Mouse (Mus musculus) urinary bladder, adult 18-20 months (tissue): ENCODE results near the gene Akap7.
A peak's percentile ranks its signal among the peaks of the same experiment; 100 is the strongest.

Source experiments
- DNase-seq, 2 experiments: peaks; one replicate each; pipeline ENCODE4 v3.0.0; 2022; ENCODE audit warnings: low spot score in 2 of 2, mixed read lengths in 2 of 2

The Akap7 gene

GRCm38 (mm10) chr10:25257466-25257865, 50.2 kb downstream of the Akap7 start:
- no peak for DNase-seq

GRCm38 (mm10) chr10:25253474-25253873, 54.2 kb downstream of the Akap7 start:
- DNase-seq = no peak

GRCm38 (mm10) chr10:25253006-25253405, 54.7 kb downstream of the Akap7 start:
- no peak for DNase-seq

- DNase-seq = no peak
These were observed 57.6 kb downstream of the Akap7 start for GRCm38 (mm10) chr10:25250108-25250507.

- DNase-seq = no peak
These were observed 61.5 kb downstream of the Akap7 start for GRCm38 (mm10) chr10:25246173-25246572.

- peak in 1 of 2 experiments; percentile 7 for DNase-seq
These were observed 68.5 kb downstream of the Akap7 start for GRCm38 (mm10) chr10:25239156-25239555.

- DNase-seq = no peak
These were observed 73.6 kb downstream of the Akap7 start for GRCm38 (mm10) chr10:25234080-25234479.

- no peak for DNase-seq
These were observed 75.0 kb downstream of the Akap7 start for GRCm38 (mm10) chr10:25232700-25233099.

GRCm38 (mm10) chr10:25231358-25231757, 76.3 kb downstream of the Akap7 start:
- no peak for DNase-seq

GRCm38 (mm10) chr10:25224371-25224770, 83.3 kb downstream of the Akap7 start:
- no peak for DNase-seq

- DNase-seq = no peak
These were observed 86.9 kb downstream of the Akap7 start for GRCm38 (mm10) chr10:25220754-25221153.

- DNase-seq = no peak
These were observed 87.7 kb downstream of the Akap7 start for GRCm38 (mm10) chr10:25219901-25220495.

- peak; percentile 29 to 33 for DNase-seq
These were observed 88.4 kb downstream of the Akap7 start for GRCm38 (mm10) chr10:25219220-25219628.

- no peak for DNase-seq
These were observed 88.9 kb downstream of the Akap7 start for GRCm38 (mm10) chr10:25218746-25219145.

GRCm38 (mm10) chr10:25215977-25216376, 91.7 kb downstream of the Akap7 start:
- DNase-seq = no peak

- no peak for DNase-seq
These were observed 94.0 kb downstream of the Akap7 start for GRCm38 (mm10) chr10:25213716-25214115.

GRCm38 (mm10) chr10:25208619-25209018, 99.1 kb downstream of the Akap7 start:
- no peak for DNase-seq

- no peak for DNase-seq
These were observed 99.8 kb downstream of the Akap7 start for GRCm38 (mm10) chr10:25207866-25208265.

GRCm38 (mm10) chr10:25200691-25201090, 107.0 kb downstream of the Akap7 start:
- no peak for DNase-seq

- DNase-seq = peak; percentile 8 to 30
These were observed 107.9 kb downstream of the Akap7 start for GRCm38 (mm10) chr10:25199510-25200353.

GRCm38 (mm10) chr10:25198575-25198974, 109.1 kb downstream of the Akap7 start:
- no peak for DNase-seq

- DNase-seq = no peak
These were observed 109.6 kb downstream of the Akap7 start for GRCm38 (mm10) chr10:25198048-25198447.
